Mouse (Mus musculus) testis, adult 2 months (tissue): ENCODE measurements around the gene Abcc2. TPM values are rescaled to one million over a fixed set of nuclear protein-coding genes. Genes with fewer than 3 reads are reported as not detected.

Source experiments
- H3K27ac ChIP-seq: fragments of 200-500 bp; 2 replicates; pipeline ENCODE4 v1.5.1; 2012; ENCODE audit warnings: low read depth, low read length; ENCODE audit not compliant: control insufficient read depth, insufficient read depth
- H3K27me3 ChIP-seq: fragments of 200-500 bp; 2 replicates; pipeline ENCODE4 v1.6.1; 2012; ENCODE audit warnings: mild to moderate bottlenecking, low read length, moderate library complexity; ENCODE audit not compliant: control insufficient read depth, insufficient read depth
- H3K36me3 ChIP-seq: fragments of 200-500 bp; 2 replicates; pipeline ENCODE4 v1.6.1; 2012; ENCODE audit warnings: mild to moderate bottlenecking, low read length; ENCODE audit not compliant: control insufficient read depth, insufficient read depth
- H3K4me1 ChIP-seq: fragments of 200-500 bp; 2 replicates; pipeline ENCODE4 v1.6.1; 2012; ENCODE audit warnings: low read length; ENCODE audit not compliant: control insufficient read depth, insufficient read depth
- H3K4me3 ChIP-seq: fragments of 200-500 bp; 2 replicates; pipeline ENCODE4 v1.5.1; 2012; ENCODE audit warnings: low read depth, mild to moderate bottlenecking, low read length, moderate library complexity, mixed read lengths; ENCODE audit not compliant: control insufficient read depth
- CTCF ChIP-seq: fragments of 200-500 bp; IDR thresholded peaks from 2 replicates; pipeline ENCODE4 v1.5.1; 2012; ENCODE audit warnings: low read depth, mild to moderate bottlenecking, inconsistent platforms, low read length, moderate library complexity; ENCODE audit not compliant: control insufficient read depth, insufficient read depth, insufficient replicate concordance
- POLR2A ChIP-seq: fragments of 200-500 bp; IDR thresholded peaks from 2 replicates; pipeline ENCODE4 v1.6.1; 2012; ENCODE audit warnings: low read depth, mild to moderate bottlenecking, inconsistent platforms, low read length, moderate library complexity; ENCODE audit not compliant: control insufficient read depth
- polyA plus RNA-seq: library from polyadenylated mRNA; depleted of rRNA; stranded (reverse); fragments of >200 nt; gene quantifications from 2 replicates; pipeline ENCODE4 v1.2.3, GENCODE M21; 2012

Abcc2 gene
- polyA plus RNA-seq, 1 experiment = 0.33 TPM

GRCm38 (mm10) chr19:43801427-43802051 lies 19.5 kb downstream of the Abcc2 start:
- Histone ChIP-seq H3K27ac (no peak overlapping the region), H3K36me3 (no peaks in the 10 kb centered on the region), H3K4me1 (no peaks in the 10 kb centered on the region), H3K27me3 (no peaks in the 10 kb centered on the region), H3K4me3 (no peak overlapping the region)
- TF ChIP-seq CTCF (no peak), POLR2A (no peak)

DNA sequence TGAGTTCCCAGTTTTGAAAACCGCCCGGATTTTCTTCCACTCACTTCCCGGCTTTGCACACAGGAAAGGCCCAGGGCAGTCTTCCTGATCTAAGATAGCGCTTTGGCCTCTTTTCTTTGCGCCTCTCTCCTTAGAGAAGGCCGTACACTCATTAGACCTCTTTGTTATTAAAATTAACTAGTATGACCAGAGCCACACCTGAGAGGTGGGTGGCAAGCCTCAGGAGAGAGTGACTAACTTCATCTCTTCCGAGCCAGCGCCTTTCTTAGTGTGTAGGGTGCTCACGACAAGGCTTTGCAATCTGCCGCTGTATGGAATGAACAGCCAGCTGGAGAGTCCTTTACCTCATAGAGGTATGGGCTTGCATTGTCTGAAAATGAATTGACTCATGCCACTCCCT lies 21.9 kb downstream of the Abcc2 start:
- no peaks in the 10 kb centered on the region; the same call in 1 of the 2 replicates for H3K4me1 ChIP-seq
- no peaks in the 10 kb centered on the region for H3K27me3 ChIP-seq
- no peak overlapping the region for H3K4me3 ChIP-seq
- H3K36me3 ChIP-seq = no peaks in the 10 kb centered on the region
- H3K27ac ChIP-seq = no peak overlapping the region
- TF ChIP-seq CTCF (no peak), POLR2A (no peak)

DNA sequence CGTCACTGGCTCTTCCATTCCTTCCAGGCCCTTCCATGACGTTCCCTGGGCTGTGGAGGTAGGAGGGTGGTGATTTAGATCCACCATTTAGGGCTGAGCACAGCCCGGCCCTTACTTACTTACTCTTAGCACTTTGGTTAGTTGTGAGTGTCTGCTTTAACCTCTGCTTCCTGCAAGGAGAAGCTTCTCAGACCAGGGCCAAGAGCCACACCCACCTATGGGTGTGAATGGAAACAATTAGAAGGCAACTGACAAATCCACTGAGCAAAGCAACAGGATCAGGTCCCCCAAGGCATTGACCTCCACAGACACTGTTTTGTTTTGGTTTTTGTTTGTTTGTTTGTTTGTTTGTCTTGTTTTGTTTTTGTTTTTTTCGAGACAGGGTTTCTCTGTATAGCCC lies 27.3 kb downstream of the Abcc2 start:
- TF ChIP-seq POLR2A (no peak), CTCF (no peak)
- no peak overlapping the region for H3K27ac ChIP-seq
- no peak overlapping the region for H3K4me3 ChIP-seq
- no peaks in the 10 kb centered on the region for H3K36me3 ChIP-seq
- H3K4me1 ChIP-seq = no peaks in the 10 kb centered on the region; the same call in 1 of the 2 replicates
- no peaks in the 10 kb centered on the region for H3K27me3 ChIP-seq

DNA sequence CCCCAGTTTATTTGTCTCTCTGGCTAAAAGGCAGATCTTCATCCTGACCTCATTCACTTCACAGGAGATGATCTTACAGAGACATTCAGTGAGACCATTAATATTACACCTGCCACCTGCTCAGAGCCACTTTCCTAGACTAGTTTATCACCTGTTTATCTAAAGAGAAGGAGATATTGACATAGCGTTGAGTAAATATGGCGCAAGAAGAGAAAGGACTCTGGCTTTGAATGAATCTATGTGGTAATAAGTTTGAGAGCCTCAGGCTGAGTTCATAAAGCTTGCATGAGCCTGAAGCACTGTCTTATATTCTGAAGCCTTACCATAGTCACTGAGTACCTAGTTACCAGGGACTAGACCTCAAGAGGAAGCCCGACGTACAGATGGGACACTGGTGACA lies 29.4 kb downstream of the Abcc2 start:
- Histone ChIP-seq H3K36me3 (no peaks in the 10 kb centered on the region), H3K27ac (no peak overlapping the region), H3K4me3 (no peak overlapping the region), H3K27me3 (no peaks in the 10 kb centered on the region), H3K4me1 (no peaks in the 10 kb centered on the region; the same call in 1 of the 2 replicates)
- no peak for TF ChIP-seq POLR2A
- TF ChIP-seq CTCF = no peak

GRCm38 (mm10) chr19:43813315-43813714 lies 31.3 kb downstream of the Abcc2 start:
- no peaks in the 10 kb centered on the region for H3K27me3 ChIP-seq
- no peak overlapping the region for H3K4me3 ChIP-seq
- H3K4me1 ChIP-seq = no peaks in the 10 kb centered on the region; the same call in 1 of the 2 replicates
- H3K36me3 ChIP-seq = no peaks in the 10 kb centered on the region
- TF ChIP-seq POLR2A (no peak), CTCF (no peak)
- no peak overlapping the region for H3K27ac ChIP-seq

- no peak for TF ChIP-seq POLR2A
- no peak for TF ChIP-seq CTCF
- no peaks in the 10 kb centered on the region for H3K4me1 ChIP-seq
- H3K4me3 ChIP-seq = peak overlapping the region; percentile 33; the same call in 1 of the 2 replicates
- no peaks in the 10 kb centered on the region for H3K36me3 ChIP-seq
- no peaks in the 10 kb centered on the region for H3K27me3 ChIP-seq
- no peak overlapping the region for H3K27ac ChIP-seq
Measured at GRCm38 (mm10) chr19:43815661-43816414, 33.8 kb downstream of the Abcc2 start.

GRCm38 (mm10) chr19:43826855-43827254 lies 44.9 kb downstream of the Abcc2 start:
- no peaks in the 10 kb centered on the region for H3K4me1 ChIP-seq
- H3K4me3 ChIP-seq = no peak overlapping the region
- no peaks in the 10 kb centered on the region for H3K36me3 ChIP-seq
- H3K27ac ChIP-seq = no peak overlapping the region
- H3K27me3 ChIP-seq = no peaks in the 10 kb centered on the region
- no peak for TF ChIP-seq POLR2A
- TF ChIP-seq CTCF = no peak
